Mouse (Mus musculus): ENCODE measurements around the gene 4930505A04Rik.

GRCm38 (mm10) chr11:30488183-30488582 is 16.6 kb upstream of the 4930505A04Rik start:
- no peak for TF ChIP-seq CTCF (IDR thresholded peaks at IDR 0.05; ENCODE audit: control insufficient read depth, insufficient read depth, insufficient replicate concordance, low read depth, low read length)
- no peak for TF ChIP-seq POLR2A (IDR thresholded peaks at IDR 0.05; ENCODE audit: control insufficient read depth, low read depth, low read length)

Data from testis, adult 2 months (tissue).